Mouse (Mus musculus) hindbrain, embryonic 10.5 days (tissue): ENCODE measurements around the gene Tpd52l2. TPM values are rescaled to one million over a fixed set of nuclear protein-coding genes. Genes with fewer than 3 reads are reported as not detected.

Source experiments
- polyA plus RNA-seq: library from polyadenylated mRNA; unstranded; fragments of >200 nt; fragmentation: Nextera tagmentation; extraction: Ambion mirVana; gene quantifications from 2 replicates; pipeline ENCODE4 v1.2.1, GENCODE M21; 2016

Gene Tpd52l2
- polyA plus RNA-seq, 1 experiment from 2014 or later, result 161 TPM

Other genes starting within 250 kb of the Tpd52l2 start
- 19.0 and 20.0 TPM in 2 replicates for gene Gmeb2, start 209.1 kb upstream of the Tpd52l2 start, polyA plus RNA-seq
- gene Stmn3, start 182.6 kb upstream of the Tpd52l2 start, polyA plus RNA-seq, result 122 and 329 TPM in 2 replicates
- 57.7 and 68.1 TPM in 2 replicates for gene Rtel1, start 177.4 kb upstream of the Tpd52l2 start, polyA plus RNA-seq
- 45.4 and 53.0 TPM in 2 replicates for gene Zgpat, start 132.2 kb upstream of the Tpd52l2 start, polyA plus RNA-seq
- gene Arfrp1, start 131.7 kb upstream of the Tpd52l2 start, polyA plus RNA-seq, result 75.3 and 75.4 TPM in 2 replicates
- gene Lime1, start 117.1 kb upstream of the Tpd52l2 start, polyA plus RNA-seq, result 29.5 and 29.7 TPM in 2 replicates
- gene Zbtb46, start 37.7 kb upstream of the Tpd52l2 start, polyA plus RNA-seq, result 18.6 and 22.2 TPM in 2 replicates
- gene Abhd16b, start 3.9 kb upstream of the Tpd52l2 start, polyA plus RNA-seq, result 0.08 TPM in 1 of 2 replicates, not detected in the other
- gene Dnajc5, start 23.3 kb downstream of the Tpd52l2 start, polyA plus RNA-seq, result 101 and 108 TPM in 2 replicates
- 52.9 and 56.8 TPM in 2 replicates for gene Uckl1, start 87.8 kb downstream of the Tpd52l2 start, polyA plus RNA-seq
- 65.0 and 77.1 TPM in 2 replicates for gene Prpf6, start 94.7 kb downstream of the Tpd52l2 start, polyA plus RNA-seq
- gene Zfp512b, start 95.7 kb downstream of the Tpd52l2 start, polyA plus RNA-seq, result 36.9 and 45.4 TPM in 2 replicates
- 36.1 and 72.6 TPM in 2 replicates for gene Samd10, start 102.1 kb downstream of the Tpd52l2 start, polyA plus RNA-seq
- not detected in 2 replicates for gene Gm29797, start 159.9 kb downstream of the Tpd52l2 start, polyA plus RNA-seq
- 21.4 and 21.7 TPM in 2 replicates for gene Sox18, start 174.5 kb downstream of the Tpd52l2 start, polyA plus RNA-seq
- gene Tcea2, start 183.2 kb downstream of the Tpd52l2 start, polyA plus RNA-seq, result 14.4 and 17.7 TPM in 2 replicates
- gene Rgs19, start 196.8 kb downstream of the Tpd52l2 start, polyA plus RNA-seq, result 69.1 and 79.2 TPM in 2 replicates
- not detected in 2 replicates for gene Lkaaear1, start 201.3 kb downstream of the Tpd52l2 start, polyA plus RNA-seq
- gene Oprl1, start 217.9 kb downstream of the Tpd52l2 start, polyA plus RNA-seq, result 5.6 and 17.3 TPM in 2 replicates